Mouse (Mus musculus): ENCODE results near the gene Oaz1. TPM values are rescaled to one million over a fixed set of nuclear protein-coding genes. Genes with fewer than 3 reads are reported as not detected.

The Oaz1 gene
- polyA plus RNA-seq (2016; fragmentation: Nextera tagmentation; extraction: Ambion mirVana) = 2,273 and 2,281 TPM in 2 replicates

DNA sequence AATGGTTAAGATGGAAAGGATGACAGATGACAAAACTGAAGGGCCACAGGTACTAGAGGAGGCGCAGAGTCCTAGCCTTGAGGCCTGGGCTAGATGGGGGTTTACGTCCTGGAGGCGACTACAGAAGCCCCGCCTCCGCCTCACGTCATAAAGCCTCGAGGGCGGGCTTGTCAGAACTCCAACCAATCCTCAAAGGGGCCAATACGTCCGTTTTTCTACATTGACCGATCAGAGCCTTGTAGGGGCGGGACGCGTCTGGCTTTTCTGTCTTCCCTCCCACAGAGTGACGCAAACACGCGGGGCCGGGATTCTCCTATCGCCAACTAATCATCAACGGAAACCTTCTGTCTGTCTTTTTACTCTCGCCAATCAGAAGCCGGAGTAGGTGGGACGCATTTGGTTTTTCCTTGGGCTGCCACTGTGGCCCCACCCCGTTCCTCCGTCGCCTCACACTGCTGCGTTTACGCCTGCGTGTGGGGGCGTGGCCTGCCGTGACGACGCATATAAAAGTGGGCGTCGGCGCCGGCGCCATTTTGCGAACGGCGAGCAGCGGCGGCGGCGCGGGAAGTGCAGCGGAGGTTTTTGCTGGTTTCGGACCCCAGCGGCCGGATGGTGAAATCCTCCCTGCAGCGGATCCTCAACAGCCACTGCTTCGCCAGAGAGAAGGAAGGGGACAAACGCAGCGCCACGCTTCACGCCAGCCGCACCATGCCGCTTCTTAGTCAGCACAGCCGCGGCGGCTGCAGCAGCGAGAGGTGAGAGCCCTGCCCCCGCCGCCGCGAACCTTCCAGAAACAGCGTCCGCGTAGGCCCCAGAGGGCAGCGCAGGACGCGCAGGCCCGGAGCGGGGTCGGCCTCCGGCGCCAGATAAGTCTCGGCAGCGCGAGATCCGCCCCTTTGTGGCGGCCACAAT, at the start of gene Oaz1:
TSS of gene Oaz1 (plus strand) at position 506 of the 912 bp plus-strand sequence.
- Histone ChIP-seq H3K36me3 (replicated peaks) (peaks cover 33% of the 10 kb centered on the region), H3K4me3 (peak within 1 kb of the TSS; percentile 88), H3K4me1 (peaks cover 47% of the 10 kb centered on the region), H3K9me3 (no peaks in the 10 kb centered on the region), H3K27me3 (ENCODE audit: poor library complexity, severe bottlenecking) (no peaks in the 10 kb centered on the region), H3K27ac (peak within 1 kb of the TSS; percentile 95)
- DNase-seq (ENCODE audit: extremely low spot score, low spot score) = peak; percentile 99
- under 1% methylated on average over 82 of the region's 82 CpGs for WGBS

DNA sequence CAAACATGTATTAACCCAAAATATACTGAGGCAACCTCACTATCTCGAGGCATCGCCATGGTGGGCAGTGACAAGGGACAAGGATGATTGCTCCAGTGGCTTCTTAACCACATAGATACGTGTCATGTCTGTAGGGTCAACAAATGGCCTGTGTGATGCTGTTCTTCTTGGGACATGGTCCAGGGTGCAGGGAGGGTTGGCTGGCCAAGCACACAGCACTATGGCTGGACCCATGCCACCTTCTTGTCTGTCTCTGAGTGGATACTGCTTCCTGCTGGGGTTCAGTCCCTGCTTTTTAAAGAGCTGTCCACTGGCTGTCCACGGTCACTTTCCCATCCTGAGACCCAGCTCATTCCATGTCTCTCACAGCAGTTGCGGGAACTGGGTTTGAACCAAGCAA, 49.3 kb upstream of the Oaz1 start:
- Histone ChIP-seq H3K9me3 (no peaks in the 10 kb centered on the region), H3K4me1 (no peaks in the 10 kb centered on the region), H3K36me3 (replicated peaks) (peaks cover 99% of the 10 kb centered on the region), H3K27ac (no peak overlapping the region), H3K27me3 (ENCODE audit: poor library complexity, severe bottlenecking) (no peaks in the 10 kb centered on the region), H3K4me3 (no peak overlapping the region)
- WGBS = 94% methylated on average over 5 of the region's 5 CpGs
- DNase-seq (ENCODE audit: extremely low spot score, low spot score) = no peak

- no peak for DNase-seq (ENCODE audit: extremely low spot score, low spot score)
- H3K36me3 ChIP-seq (replicated peaks) = peaks cover 99% of the 10 kb centered on the region
- no peaks in the 10 kb centered on the region for H3K27me3 ChIP-seq (ENCODE audit: poor library complexity, severe bottlenecking)
- H3K27ac ChIP-seq = no peak overlapping the region
- no peaks in the 10 kb centered on the region for H3K9me3 ChIP-seq
- no peaks in the 10 kb centered on the region for H3K4me1 ChIP-seq
- no peak overlapping the region for H3K4me3 ChIP-seq
These were observed 46.9 kb upstream of the Oaz1 start for GRCm38 (mm10) chr10:80779565-80779964.

DNA sequence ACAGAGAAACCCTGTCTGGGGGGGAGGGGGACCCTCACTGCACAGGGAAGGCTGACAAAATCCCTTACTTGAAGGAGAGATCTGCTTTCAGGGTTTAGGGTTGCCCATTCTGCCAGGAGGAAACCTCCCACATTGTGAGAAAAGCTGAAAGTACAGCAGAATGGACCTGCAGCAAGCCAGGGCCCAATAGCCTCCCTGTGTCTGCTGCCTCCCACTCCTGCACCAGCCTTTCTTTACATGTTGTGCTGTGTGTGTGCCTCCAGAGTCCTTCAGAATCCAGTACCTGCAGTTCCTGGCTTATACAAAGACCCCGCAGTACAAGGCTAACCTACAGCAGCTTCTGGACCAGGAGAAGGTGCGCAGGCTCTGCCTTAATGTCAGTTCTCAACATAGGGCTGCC, 42.2 kb upstream of the Oaz1 start:
- 95% methylated on average over 2 of the region's 2 CpGs for WGBS
- no peaks in the 10 kb centered on the region for H3K9me3 ChIP-seq
- no peak overlapping the region for H3K27ac ChIP-seq
- no peaks in the 10 kb centered on the region for H3K27me3 ChIP-seq (ENCODE audit: poor library complexity, severe bottlenecking)
- no peak for DNase-seq (ENCODE audit: extremely low spot score, low spot score)
- H3K36me3 ChIP-seq (replicated peaks) = peaks cover 99% of the 10 kb centered on the region
- H3K4me3 ChIP-seq = no peak overlapping the region
- H3K4me1 ChIP-seq = no peaks in the 10 kb centered on the region

- no peak overlapping the region for H3K27ac ChIP-seq
- WGBS = 84% methylated on average over 12 of the region's 12 CpGs
- no peaks in the 10 kb centered on the region for H3K27me3 ChIP-seq (ENCODE audit: poor library complexity, severe bottlenecking)
- no peak for DNase-seq (ENCODE audit: extremely low spot score, low spot score)
- no peaks in the 10 kb centered on the region for H3K9me3 ChIP-seq
- peaks cover 98% of the 10 kb centered on the region for H3K36me3 ChIP-seq (replicated peaks)
- no peak overlapping the region for H3K4me3 ChIP-seq
- H3K4me1 ChIP-seq = no peaks in the 10 kb centered on the region
These were observed 41.6 kb upstream of the Oaz1 start for GRCm38 (mm10) chr10:80784871-80785270.

DNA sequence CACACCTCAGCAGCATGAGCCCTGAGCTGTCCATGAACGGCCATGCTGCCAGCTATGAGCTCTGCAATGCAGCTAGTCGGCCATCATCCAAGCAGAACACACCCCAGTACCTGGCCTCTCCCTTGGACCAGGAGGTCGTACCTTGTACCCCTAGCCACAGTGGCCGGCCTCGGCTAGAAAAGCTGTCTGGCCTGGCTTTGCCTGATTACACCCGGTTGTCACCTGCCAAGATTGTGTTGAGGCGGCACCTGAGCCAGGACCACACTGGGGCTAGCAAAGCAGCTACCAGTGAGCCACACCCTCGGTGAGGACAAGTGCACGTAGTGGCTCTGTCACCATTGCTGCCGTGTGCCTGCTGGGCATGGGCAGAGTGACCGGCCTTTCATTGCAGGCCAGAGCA, 40.5 kb upstream of the Oaz1 start:
- 94% methylated on average over 11 of the region's 11 CpGs for WGBS
- Histone ChIP-seq H3K36me3 (replicated peaks) (peaks cover 99% of the 10 kb centered on the region), H3K27ac (no peak overlapping the region), H3K27me3 (ENCODE audit: poor library complexity, severe bottlenecking) (no peaks in the 10 kb centered on the region), H3K9me3 (no peaks in the 10 kb centered on the region), H3K4me1 (no peaks in the 10 kb centered on the region; the same call in 1 of the 2 replicates), H3K4me3 (no peak overlapping the region)
- DNase-seq (ENCODE audit: extremely low spot score, low spot score) = no peak

DNA sequence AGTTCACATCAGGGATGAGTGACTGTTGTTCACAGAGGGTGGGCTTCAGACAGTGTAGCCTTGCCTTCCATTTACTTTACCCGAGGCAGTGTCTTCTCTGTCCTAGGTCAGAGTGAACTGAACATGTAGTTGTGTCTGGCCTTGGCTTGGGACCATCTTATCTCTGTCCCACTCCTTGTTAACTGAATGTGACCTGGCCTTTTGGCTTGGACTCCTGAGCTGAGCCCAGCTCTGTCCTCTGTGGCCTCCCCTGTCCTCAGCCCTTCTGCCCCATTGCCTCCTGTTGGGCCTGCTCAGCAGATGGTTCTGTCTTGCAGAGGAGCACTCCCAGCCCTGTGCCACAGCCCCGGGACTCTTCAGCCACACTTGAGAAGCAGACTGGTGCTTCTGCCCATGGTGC, 38.9 kb upstream of the Oaz1 start:
- Histone ChIP-seq H3K9me3 (no peaks in the 10 kb centered on the region), H3K27me3 (ENCODE audit: poor library complexity, severe bottlenecking) (no peaks in the 10 kb centered on the region), H3K27ac (no peak overlapping the region), H3K4me3 (no peak overlapping the region), H3K36me3 (replicated peaks) (peaks cover 99% of the 10 kb centered on the region), H3K4me1 (peaks cover 2% of the 10 kb centered on the region)
- 90% methylated on average over 2 of the region's 2 CpGs for WGBS
- no peak for DNase-seq (ENCODE audit: extremely low spot score, low spot score)

- Histone ChIP-seq H3K9me3 (no peaks in the 10 kb centered on the region), H3K4me1 (peaks cover 5% of the 10 kb centered on the region), H3K36me3 (replicated peaks) (peaks cover 99% of the 10 kb centered on the region), H3K4me3 (0 out of 2 replicates have a peak overlapping the region, but pooled peaks have one; percentile 11), H3K27me3 (ENCODE audit: poor library complexity, severe bottlenecking) (no peaks in the 10 kb centered on the region), H3K27ac (0 out of 2 replicates have a peak overlapping the region, but pooled peaks have one; percentile 6)
- no peak for DNase-seq (ENCODE audit: extremely low spot score, low spot score)
- WGBS = 89% methylated on average over 19 of the region's 19 CpGs
These were observed 35.6 kb upstream of the Oaz1 start for GRCm38 (mm10) chr10:80790761-80791404.

DNA sequence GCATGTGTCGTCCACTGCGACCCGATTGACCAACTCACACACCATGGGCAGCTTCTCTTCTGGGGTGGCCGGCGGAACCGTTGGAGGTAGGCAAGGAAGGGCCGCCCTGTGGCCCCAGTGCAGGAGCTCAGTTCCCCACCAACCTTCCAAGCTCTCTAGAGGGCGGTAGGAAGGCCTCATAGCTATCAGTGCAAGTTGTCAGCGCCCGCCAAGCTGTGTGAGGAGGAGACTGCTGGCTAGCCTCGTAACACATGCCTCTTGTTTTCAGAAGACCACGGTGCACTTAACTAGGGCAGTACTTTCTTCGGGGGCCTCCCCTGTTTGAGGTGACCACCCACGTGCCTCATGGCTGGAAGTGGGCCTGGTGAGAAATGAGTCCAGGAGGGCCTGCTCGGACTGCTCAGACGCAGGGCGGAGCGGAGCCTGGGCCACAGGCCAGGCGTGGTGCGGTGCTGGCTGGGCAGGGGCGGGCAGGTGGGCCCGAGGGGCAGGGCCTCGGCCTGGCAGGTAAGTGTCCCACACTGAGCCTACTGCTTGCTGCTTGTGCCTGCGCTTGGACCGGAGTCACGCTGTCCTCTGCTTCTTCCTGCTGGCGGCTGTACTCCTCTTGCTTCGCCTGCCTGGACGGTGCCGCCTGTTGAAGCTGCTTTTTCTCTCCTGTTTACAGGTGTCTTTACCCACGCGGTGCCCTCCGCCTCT, 34.8 kb upstream of the Oaz1 start:
- no peak for DNase-seq (ENCODE audit: extremely low spot score, low spot score)
- WGBS = 86% methylated on average over 33 of the region's 33 CpGs
- no peaks in the 10 kb centered on the region for H3K9me3 ChIP-seq
- H3K4me3 ChIP-seq = 0 out of 2 replicates have a peak overlapping the region, but pooled peaks have one; percentile 14
- H3K27me3 ChIP-seq (ENCODE audit: poor library complexity, severe bottlenecking) = no peaks in the 10 kb centered on the region
- H3K4me1 ChIP-seq = peaks cover 12% of the 10 kb centered on the region
- H3K27ac ChIP-seq = no peak overlapping the region
- H3K36me3 ChIP-seq (replicated peaks) = peaks cover 99% of the 10 kb centered on the region

GRCm38 (mm10) chr10:80792175-80793032, 34.1 kb upstream of the Oaz1 start:
- peaks cover 20% of the 10 kb centered on the region for H3K4me1 ChIP-seq
- 80% methylated on average over 41 of the region's 41 CpGs for WGBS
- H3K27me3 ChIP-seq (ENCODE audit: poor library complexity, severe bottlenecking) = no peaks in the 10 kb centered on the region
- H3K36me3 ChIP-seq (replicated peaks) = peaks cover 95% of the 10 kb centered on the region
- H3K27ac ChIP-seq = 0 out of 2 replicates have a peak overlapping the region, but pooled peaks have one; percentile 0
- H3K4me3 ChIP-seq = no peak overlapping the region
- H3K9me3 ChIP-seq = no peaks in the 10 kb centered on the region
- no peak for DNase-seq (ENCODE audit: extremely low spot score, low spot score)

DNA sequence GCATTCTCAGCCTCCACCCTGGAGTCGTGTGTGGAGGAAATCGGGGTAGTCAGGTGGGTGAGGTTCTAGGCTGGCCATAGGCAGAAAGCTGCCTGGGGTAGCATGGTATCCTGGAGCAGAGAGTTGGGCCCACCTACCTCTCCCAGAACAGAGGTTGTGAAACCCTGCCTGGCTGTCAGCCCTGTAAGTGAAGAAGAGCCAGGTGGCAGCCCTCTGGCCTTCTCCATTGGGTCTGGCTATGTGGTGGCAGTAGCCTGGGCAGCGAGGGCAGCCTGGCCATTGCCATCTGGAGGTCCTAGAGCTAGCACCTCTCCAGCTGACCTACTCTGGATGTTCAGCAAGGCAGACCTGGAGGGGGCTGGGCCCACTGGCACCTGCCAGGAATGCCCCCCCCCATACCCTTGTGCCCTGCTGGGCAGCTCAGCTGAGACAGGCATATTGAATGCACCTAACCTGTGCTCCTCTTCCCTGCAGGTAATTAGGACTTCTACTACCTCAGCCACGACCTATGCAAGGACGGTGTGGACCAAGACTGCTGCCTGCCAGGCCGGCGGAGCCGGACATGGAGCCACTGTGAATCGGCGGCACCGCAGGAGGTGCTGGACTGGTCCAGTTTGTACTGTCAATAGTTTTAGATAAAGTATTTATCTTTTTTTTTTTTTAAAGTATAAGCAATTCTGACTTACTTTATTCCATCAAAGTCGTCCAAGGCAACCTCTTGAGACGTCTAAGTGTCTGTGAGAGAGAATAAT, 33.2 kb upstream of the Oaz1 start:
- no peaks in the 10 kb centered on the region for H3K27me3 ChIP-seq (ENCODE audit: poor library complexity, severe bottlenecking)
- 0 out of 2 replicates have a peak overlapping the region, but pooled peaks have one; percentile 0 for H3K27ac ChIP-seq
- peaks cover 27% of the 10 kb centered on the region for H3K4me1 ChIP-seq
- H3K36me3 ChIP-seq (replicated peaks) = peaks cover 87% of the 10 kb centered on the region
- peak overlapping the region; percentile 10; the same call in 1 of the 2 replicates for H3K4me3 ChIP-seq
- no peaks in the 10 kb centered on the region for H3K9me3 ChIP-seq
- WGBS = 92% methylated on average over 13 of the region's 13 CpGs
- DNase-seq (ENCODE audit: extremely low spot score, low spot score) = no peak
